Mouse (Mus musculus): ENCODE measurements around the gene Gm20498. TPM values are rescaled to one million over a fixed set of nuclear protein-coding genes. Genes with fewer than 3 reads are reported as not detected.
"Not testable (repeated sequence)": the region's sequence is repeated elsewhere in the genome, so short reads cannot be mapped to it uniquely, and the experiment has no call there.

The Gm20498 gene
- polyA plus RNA-seq, 1 experiment from 2014 or later, result 24.8 TPM

- Histone ChIP-seq H3K4me1 (peaks cover 8% of the 10 kb centered on the region; the same call in 1 of the 2 replicates), H3K27me3 (ENCODE audit: poor library complexity, severe bottlenecking) (no peaks in the 10 kb centered on the region), H3K9me3 (no peaks in the 10 kb centered on the region), H3K27ac (peak overlapping the region; percentile 94; the same call in 1 of the 2 replicates), H3K36me3 (replicated peaks) (no peaks in the 10 kb centered on the region), H3K4me3 (peak overlapping the region; percentile 68)
- 43% methylated on average over 17 of the region's 17 CpGs for whole genome bisulfite sequencing
- peak; percentile 26 for DNase-seq (ENCODE audit: extremely low spot score, low spot score)
Measured at GRCm38 (mm10) chr12:81483656-81484055, 49.0 kb downstream of the Gm20498 start.

- not testable (repeated sequence) for H3K27ac ChIP-seq; H3K4me1 ChIP-seq; H3K4me3 ChIP-seq; H3K27me3 ChIP-seq (ENCODE audit: poor library complexity, severe bottlenecking); DNase-seq (ENCODE audit: extremely low spot score, low spot score)
- Histone ChIP-seq H3K9me3 (peaks cover 14% of the 10 kb centered on the region; the same call in 1 of the 2 replicates), H3K36me3 (replicated peaks) (peaks cover 16% of the 10 kb centered on the region; the same call in 1 of the 2 replicates)
- 94% methylated on average over 7 of the region's 7 CpGs for WGBS
Measured at GRCm38 (mm10) chr12:81459051-81459450, 73.7 kb downstream of the Gm20498 start.

GRCm38 (mm10) chr12:81438985-81439384 lies 93.7 kb downstream of the Gm20498 start:
- not testable (repeated sequence) for H3K4me1 ChIP-seq; H3K4me3 ChIP-seq; H3K27ac ChIP-seq; DNase-seq (ENCODE audit: extremely low spot score, low spot score); H3K36me3 ChIP-seq (replicated peaks); H3K27me3 ChIP-seq (ENCODE audit: poor library complexity, severe bottlenecking); H3K9me3 ChIP-seq
- WGBS, result 96% methylated on average over 9 of the region's 9 CpGs

- not testable (repeated sequence) for DNase-seq (ENCODE audit: extremely low spot score, low spot score)
- 96% methylated on average over 2 of the region's 2 CpGs for WGBS
Measured at GRCm38 (mm10) chr12:81434778-81435177, 97.9 kb downstream of the Gm20498 start.

GRCm38 (mm10) chr12:81421846-81422245 lies 110.9 kb downstream of the Gm20498 start, which contains the start of gene Adam4:
Adam4 (minus strand) TSS chr12:81421946.
- WGBS, result 86% methylated on average over 1 of the region's 1 CpGs
- Histone ChIP-seq H3K36me3 (replicated peaks) (peaks cover 26% of the 10 kb centered on the region), H3K9me3 (peaks cover 27% of the 10 kb centered on the region), H3K27ac (no peak within 1 kb of the TSS), H3K4me1 (no peaks in the 10 kb centered on the region), H3K4me3 (no peak within 1 kb of the TSS), H3K27me3 (ENCODE audit: poor library complexity, severe bottlenecking) (no peaks in the 10 kb centered on the region)
- DNase-seq (ENCODE audit: extremely low spot score, low spot score), result no peak

More at GRCm38 (mm10) chr12:81434778-81435177, 97.9 kb downstream of the Gm20498 start:
- not testable (repeated sequence) for H3K27me3 ChIP-seq (ENCODE audit: poor library complexity, severe bottlenecking); H3K4me3 ChIP-seq; H3K9me3 ChIP-seq; H3K27ac ChIP-seq; H3K4me1 ChIP-seq
- peaks cover 28% of the 10 kb centered on the region for H3K36me3 ChIP-seq (replicated peaks)

GRCm38 (mm10) chr12:81413211-81413610 lies 119.5 kb downstream of the Gm20498 start:
- Histone ChIP-seq H3K4me3 (no peak overlapping the region), H3K27me3 (ENCODE audit: poor library complexity, severe bottlenecking) (no peaks in the 10 kb centered on the region), H3K4me1 (no peaks in the 10 kb centered on the region), H3K36me3 (replicated peaks) (no peaks in the 10 kb centered on the region), H3K9me3 (no peaks in the 10 kb centered on the region), H3K27ac (no peak overlapping the region)
- WGBS, result 86% methylated on average over 3 of the region's 3 CpGs
- DNase-seq (ENCODE audit: extremely low spot score, low spot score), result no peak

GRCm38 (mm10) chr12:81408966-81409365 lies 123.7 kb downstream of the Gm20498 start:
- WGBS, result 91% methylated on average over 3 of the region's 3 CpGs
- Histone ChIP-seq H3K9me3 (no peaks in the 10 kb centered on the region), H3K36me3 (replicated peaks) (no peaks in the 10 kb centered on the region), H3K27me3 (ENCODE audit: poor library complexity, severe bottlenecking) (no peaks in the 10 kb centered on the region), H3K4me1 (no peaks in the 10 kb centered on the region), H3K4me3 (no peak overlapping the region), H3K27ac (no peak overlapping the region)
- DNase-seq (ENCODE audit: extremely low spot score, low spot score), result no peak

- peak; percentile 19 for DNase-seq (ENCODE audit: extremely low spot score, low spot score)
- no peak overlapping the region for H3K4me3 ChIP-seq
- 18% methylated on average over 1 of the region's 1 CpGs for WGBS
- no peaks in the 10 kb centered on the region for H3K27me3 ChIP-seq (ENCODE audit: poor library complexity, severe bottlenecking)
- no peaks in the 10 kb centered on the region for H3K9me3 ChIP-seq
- H3K27ac ChIP-seq, result no peak overlapping the region
- H3K36me3 ChIP-seq (replicated peaks), result no peaks in the 10 kb centered on the region
- no peaks in the 10 kb centered on the region for H3K4me1 ChIP-seq
Measured at GRCm38 (mm10) chr12:81402187-81402586, 130.5 kb downstream of the Gm20498 start.

GRCm38 (mm10) chr12:81379364-81379763 lies 153.3 kb downstream of the Gm20498 start, which contains the start of gene Gm4787:
Gm4787 (minus strand) TSS chr12:81379464.
- not testable (repeated sequence) for H3K4me1 ChIP-seq; H3K4me3 ChIP-seq; H3K36me3 ChIP-seq (replicated peaks); H3K9me3 ChIP-seq; DNase-seq (ENCODE audit: extremely low spot score, low spot score); H3K27ac ChIP-seq; H3K27me3 ChIP-seq (ENCODE audit: poor library complexity, severe bottlenecking)
- WGBS, result 88% methylated on average over 1 of the region's 1 CpGs

- Histone ChIP-seq H3K36me3 (replicated peaks) (no peaks in the 10 kb centered on the region), H3K9me3 (no peaks in the 10 kb centered on the region), H3K4me3 (peak overlapping the region; percentile 75; the same call in 1 of the 2 replicates), H3K4me1 (peaks cover 29% of the 10 kb centered on the region), H3K27ac (no peak overlapping the region), H3K27me3 (ENCODE audit: poor library complexity, severe bottlenecking) (peaks cover 40% of the 10 kb centered on the region)
- no peak for DNase-seq (ENCODE audit: extremely low spot score, low spot score)
- WGBS, result 69% methylated on average over 5 of the region's 5 CpGs
Measured at GRCm38 (mm10) chr12:81333841-81334240, 198.9 kb downstream of the Gm20498 start.

- under 1% methylated on average over 47 of the region's 47 CpGs for WGBS
- Histone ChIP-seq H3K36me3 (replicated peaks) (no peaks in the 10 kb centered on the region), H3K4me3 (peak within 1 kb of the TSS; percentile 75), H3K9me3 (no peaks in the 10 kb centered on the region), H3K27ac (peak within 1 kb of the TSS; percentile 83), H3K27me3 (ENCODE audit: poor library complexity, severe bottlenecking) (peaks cover 40% of the 10 kb centered on the region), H3K4me1 (peaks cover 29% of the 10 kb centered on the region)
- peak; percentile 67 for DNase-seq (ENCODE audit: extremely low spot score, low spot score)
Measured at GRCm38 (mm10) chr12:81332875-81333421, 199.8 kb downstream of the Gm20498 start, which contains the start of gene Slc8a3. Slc8a3 (minus strand) TSS chr12:81333180.

GRCm38 (mm10) chr12:81331937-81332874 lies 200.5 kb downstream of the Gm20498 start:
- H3K4me1 ChIP-seq, result peaks cover 29% of the 10 kb centered on the region
- peak overlapping the region; percentile 83 for H3K27ac ChIP-seq
- peak; percentile 73 for DNase-seq (ENCODE audit: extremely low spot score, low spot score)
- H3K36me3 ChIP-seq (replicated peaks), result no peaks in the 10 kb centered on the region
- peaks cover 40% of the 10 kb centered on the region for H3K27me3 ChIP-seq (ENCODE audit: poor library complexity, severe bottlenecking)
- no peaks in the 10 kb centered on the region for H3K9me3 ChIP-seq
- H3K4me3 ChIP-seq, result peak overlapping the region; percentile 75
- WGBS, result 2% methylated on average over 51 of the region's 54 CpGs
